Mouse (Mus musculus) neural tube, embryonic 15.5 days (tissue): ENCODE measurements around the gene Spata48. TPM values are rescaled to one million over a fixed set of nuclear protein-coding genes. Genes with fewer than 3 reads are reported as not detected.

Source experiments
- ATAC-seq: fragments of 200-750 bp; cut with Nextera tagmentation; 2 replicates; pipeline ENCODE4 v1.8.0; 2017; ENCODE audit warnings: mild to moderate bottlenecking, moderate TSS enrichment, moderate library complexity; ENCODE audit not compliant: low FRiP score
- H3K27ac ChIP-seq: fragments of 300-500 bp; sonication (generic); replicated peaks from 2 replicates; pipeline ENCODE4 v1.5.1; 2015; ENCODE audit warnings: mild to moderate bottlenecking, inconsistent platforms
- H3K27me3 ChIP-seq: fragments of 300-500 bp; sonication (generic); replicated peaks from 2 replicates; pipeline ENCODE4 v1.6.1; 2015; ENCODE audit warnings: inconsistent platforms
- H3K36me3 ChIP-seq: fragments of 300-500 bp; sonication (generic); 2 replicates; pipeline ENCODE4 v1.6.1; 2015; ENCODE audit warnings: inconsistent platforms
- H3K4me1 ChIP-seq: fragments of 300-500 bp; sonication (generic); 2 replicates; pipeline ENCODE4 v1.6.1; 2015; ENCODE audit warnings: inconsistent platforms
- H3K4me2 ChIP-seq: fragments of 300-500 bp; sonication (generic); 2 replicates; pipeline ENCODE4 v1.6.1; 2015; ENCODE audit warnings: inconsistent platforms, mild to moderate bottlenecking, moderate library complexity
- H3K4me3 ChIP-seq: fragments of 300-500 bp; sonication (generic); replicated peaks from 2 replicates; pipeline ENCODE4 v1.5.1; 2015; ENCODE audit warnings: mild to moderate bottlenecking, inconsistent platforms
- H3K9ac ChIP-seq: fragments of 300-500 bp; sonication (generic); replicated peaks from 2 replicates; pipeline ENCODE4 v1.6.1; 2015; ENCODE audit warnings: mild to moderate bottlenecking, inconsistent platforms
- H3K9me3 ChIP-seq: fragments of 300-500 bp; sonication (generic); replicated peaks from 2 replicates; pipeline ENCODE4 v1.6.1; 2016; ENCODE audit warnings: inconsistent platforms
- WGBS: fragments of 180-500 bp; shearing (Covaris S2); methylation state at CpG from one replicate; pipeline ENCODE4 v1.1.7; 2015; ENCODE audit warnings: mixed read lengths; 5-methylcytosine and 5-hydroxymethylcytosine counted together
- polyA plus RNA-seq: library from polyadenylated mRNA; unstranded; fragments of >200 nt; fragmentation: Nextera tagmentation; extraction: Ambion mirVana; gene quantifications from 2 replicates; pipeline ENCODE4 v1.2.1, GENCODE M21; 2015

Gene Spata48
- polyA plus RNA-seq, 1 experiment from 2014 or later: 0.93 TPM

- WGBS: 89% methylated on average over 7 of the region's 7 CpGs
- Histone ChIP-seq H3K36me3 (no peaks in the 10 kb centered on the region), H3K27me3 (no peaks in the 10 kb centered on the region), H3K4me3 (no peak overlapping the region), H3K9me3 (no peaks in the 10 kb centered on the region), H3K27ac (no peak overlapping the region), H3K4me2 (no peak overlapping the region), H3K9ac (no peak overlapping the region), H3K4me1 (no peaks in the 10 kb centered on the region)
- no peak for ATAC-seq
Measured at GRCm38 (mm10) chr11:11546903-11547511, 85.1 kb downstream of the Spata48 start.

GRCm38 (mm10) chr11:11547597-11548240 lies 85.8 kb downstream of the Spata48 start:
- Histone ChIP-seq H3K4me2 (no peak overlapping the region), H3K4me1 (no peaks in the 10 kb centered on the region), H3K27ac (no peak overlapping the region), H3K4me3 (no peak overlapping the region), H3K27me3 (no peaks in the 10 kb centered on the region), H3K36me3 (no peaks in the 10 kb centered on the region), H3K9ac (no peak overlapping the region), H3K9me3 (no peaks in the 10 kb centered on the region)
- no peak for ATAC-seq
- 80% methylated on average over 7 of the region's 7 CpGs for WGBS

GRCm38 (mm10) chr11:11555563-11555962 lies 93.7 kb downstream of the Spata48 start:
- H3K9ac ChIP-seq: no peak overlapping the region
- H3K36me3 ChIP-seq: no peaks in the 10 kb centered on the region
- no peak overlapping the region for H3K4me3 ChIP-seq
- H3K9me3 ChIP-seq: no peaks in the 10 kb centered on the region
- 79% methylated on average over 8 of the region's 8 CpGs for WGBS
- no peak overlapping the region for H3K4me2 ChIP-seq
- H3K27me3 ChIP-seq: no peaks in the 10 kb centered on the region
- ATAC-seq: no peak
- H3K27ac ChIP-seq: no peak overlapping the region
- H3K4me1 ChIP-seq: no peaks in the 10 kb centered on the region

GRCm38 (mm10) chr11:11556186-11556585 lies 94.3 kb downstream of the Spata48 start:
- H3K27me3 ChIP-seq: no peaks in the 10 kb centered on the region
- H3K4me1 ChIP-seq: no peaks in the 10 kb centered on the region
- no peak overlapping the region for H3K4me2 ChIP-seq
- no peaks in the 10 kb centered on the region for H3K9me3 ChIP-seq
- no peaks in the 10 kb centered on the region for H3K36me3 ChIP-seq
- WGBS: 89% methylated on average over 1 of the region's 1 CpGs
- no peak overlapping the region for H3K9ac ChIP-seq
- no peak for ATAC-seq
- H3K27ac ChIP-seq: no peak overlapping the region
- H3K4me3 ChIP-seq: no peak overlapping the region

GRCm38 (mm10) chr11:11557173-11557967 lies 95.5 kb downstream of the Spata48 start:
- Histone ChIP-seq H3K4me2 (no peak overlapping the region), H3K9ac (no peak overlapping the region), H3K4me1 (no peaks in the 10 kb centered on the region), H3K27ac (no peak overlapping the region), H3K36me3 (no peaks in the 10 kb centered on the region), H3K27me3 (no peaks in the 10 kb centered on the region), H3K4me3 (no peak overlapping the region), H3K9me3 (no peaks in the 10 kb centered on the region)
- no peak for ATAC-seq
- WGBS: 51% methylated on average over 11 of the region's 11 CpGs

- no peak for ATAC-seq
- WGBS: 85% methylated on average over 3 of the region's 3 CpGs
- Histone ChIP-seq H3K27me3 (no peaks in the 10 kb centered on the region), H3K4me1 (no peaks in the 10 kb centered on the region), H3K9ac (no peak overlapping the region), H3K36me3 (no peaks in the 10 kb centered on the region), H3K9me3 (no peaks in the 10 kb centered on the region), H3K4me3 (no peak overlapping the region), H3K27ac (no peak overlapping the region), H3K4me2 (no peak overlapping the region)
Measured at GRCm38 (mm10) chr11:11558662-11559061, 96.8 kb downstream of the Spata48 start.

GRCm38 (mm10) chr11:11559099-11559686 lies 97.3 kb downstream of the Spata48 start:
- no peaks in the 10 kb centered on the region for H3K9me3 ChIP-seq
- WGBS: 81% methylated on average over 7 of the region's 7 CpGs
- no peaks in the 10 kb centered on the region for H3K4me1 ChIP-seq
- H3K36me3 ChIP-seq: no peaks in the 10 kb centered on the region
- ATAC-seq: no peak
- no peak overlapping the region for H3K27ac ChIP-seq
- no peak overlapping the region for H3K9ac ChIP-seq
- H3K4me2 ChIP-seq: no peak overlapping the region
- no peaks in the 10 kb centered on the region for H3K27me3 ChIP-seq
- no peak overlapping the region for H3K4me3 ChIP-seq

- Histone ChIP-seq H3K27me3 (no peaks in the 10 kb centered on the region), H3K4me1 (no peaks in the 10 kb centered on the region), H3K9me3 (no peaks in the 10 kb centered on the region), H3K27ac (no peak overlapping the region), H3K4me3 (no peak overlapping the region), H3K36me3 (no peaks in the 10 kb centered on the region), H3K9ac (no peak overlapping the region), H3K4me2 (no peak overlapping the region)
- ATAC-seq: no peak
- 92% methylated on average over 6 of the region's 6 CpGs for WGBS
Measured at GRCm38 (mm10) chr11:11561118-11561517, 99.2 kb downstream of the Spata48 start.

GRCm38 (mm10) chr11:11564266-11565044 lies 102.6 kb downstream of the Spata48 start:
- H3K4me2 ChIP-seq: no peak overlapping the region
- H3K4me1 ChIP-seq: no peaks in the 10 kb centered on the region
- H3K27ac ChIP-seq: no peak overlapping the region
- WGBS: 82% methylated on average over 7 of the region's 7 CpGs
- H3K9me3 ChIP-seq: no peaks in the 10 kb centered on the region
- H3K27me3 ChIP-seq: no peaks in the 10 kb centered on the region
- H3K36me3 ChIP-seq: no peaks in the 10 kb centered on the region
- H3K4me3 ChIP-seq: no peak overlapping the region
- H3K9ac ChIP-seq: no peak overlapping the region
- no peak for ATAC-seq
